Mouse (Mus musculus) intestine, embryonic 14.5 days (tissue): ENCODE measurements around the gene Ypel4. TPM values are rescaled to one million over a fixed set of nuclear protein-coding genes. Genes with fewer than 3 reads are reported as not detected.

Experiments used
- ATAC-seq: fragments of 200-750 bp; cut with Nextera tagmentation; replicated peaks from 2 replicates; pipeline ENCODE4 v1.8.0; 2017; ENCODE audit warnings: low read depth, moderate number of reproducible peaks, moderate TSS enrichment, moderate library complexity; ENCODE audit not compliant: low FRiP score, low TSS enrichment
- DNase-seq: peaks from one replicate; pipeline ENCODE4 v3.0.0-alpha.2; 2018; ENCODE audit warnings: low spot score
- H3K27ac ChIP-seq: fragments of 300-500 bp; sonication (generic); 2 replicates; pipeline ENCODE4 v1.5.1; 2014; ENCODE audit warnings: low read depth, mild to moderate bottlenecking, control low read depth
- H3K27me3 ChIP-seq: fragments of 300-500 bp; sonication (generic); replicated peaks from 2 replicates; pipeline ENCODE4 v1.6.1; 2014; ENCODE audit warnings: low read length, control low read depth; ENCODE audit not compliant: control insufficient read depth, insufficient read depth
- H3K36me3 ChIP-seq: fragments of 300-500 bp; sonication (generic); 2 replicates; pipeline ENCODE4 v1.6.1; 2014; ENCODE audit warnings: low read length, control low read depth; ENCODE audit not compliant: control insufficient read depth, insufficient read depth
- H3K4me1 ChIP-seq: fragments of 300-500 bp; sonication (generic); replicated peaks from 2 replicates; pipeline ENCODE4 v1.6.1; 2014; ENCODE audit warnings: low read length, control low read depth, mixed read lengths; ENCODE audit not compliant: control insufficient read depth, insufficient read depth
- H3K4me2 ChIP-seq: fragments of 300-500 bp; sonication (generic); 2 replicates; pipeline ENCODE4 v1.6.1; 2014; ENCODE audit warnings: low read length
- H3K4me3 ChIP-seq: fragments of 300-500 bp; sonication (generic); 2 replicates; pipeline ENCODE4 v1.5.1; 2014; ENCODE audit warnings: low read depth, low read length, control low read depth, mixed read lengths
- H3K9ac ChIP-seq: fragments of 300-500 bp; sonication (generic); 2 replicates; pipeline ENCODE4 v1.6.1; 2014; ENCODE audit warnings: mild to moderate bottlenecking, low read length
- H3K9me3 ChIP-seq: fragments of 300-500 bp; sonication (generic); 2 replicates; pipeline ENCODE4 v1.6.1; 2016; ENCODE audit warnings: low read length, control low read depth; ENCODE audit not compliant: control insufficient read depth
- WGBS: fragments of 180-500 bp; shearing (Covaris S2); extraction: QIAGEN DNeasy Blood & Tissue Kit; methylation state at CpG from one replicate; pipeline ENCODE4 v1.1.7; 2014; 5-methylcytosine and 5-hydroxymethylcytosine counted together
- polyA plus RNA-seq: library from polyadenylated mRNA; unstranded; fragments of >200 nt; fragmentation: Nextera tagmentation; extraction: Ambion mirVana; gene quantifications from 2 replicates; pipeline ENCODE4 v1.2.1, GENCODE M21; 2014

Gene Ypel4
- polyA plus RNA-seq, 1 experiment from 2014 or later: 6.9 TPM

DNA sequence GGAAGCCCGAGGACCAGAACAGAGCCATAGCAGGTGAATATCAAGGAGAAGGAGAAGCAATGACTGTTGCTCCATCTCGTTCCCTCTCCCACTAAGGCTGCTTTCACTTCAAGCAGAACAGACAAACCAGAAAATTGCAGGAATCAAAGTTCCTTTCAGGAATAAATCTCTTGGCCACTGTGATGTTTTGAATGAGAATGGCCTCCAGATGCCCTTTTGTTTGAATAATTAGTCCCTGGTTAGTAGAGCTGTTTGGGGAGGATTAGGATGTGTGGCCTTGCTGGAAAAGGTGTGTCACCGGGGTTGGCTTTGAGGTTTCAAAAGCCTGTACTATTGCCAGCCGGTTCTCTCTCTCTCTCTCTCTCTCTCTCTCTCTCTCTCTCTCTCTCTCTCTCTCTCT lies 28.4 kb downstream of the Ypel4 start:
- no peak overlapping the region for H3K4me3 ChIP-seq
- 0 out of 2 replicates have a peak, but pooled peaks cover 10% of the 10 kb centered on the region for H3K36me3 ChIP-seq
- ATAC-seq: no peak
- no peaks in the 10 kb centered on the region for H3K4me1 ChIP-seq
- no peak overlapping the region for H3K27ac ChIP-seq
- H3K9me3 ChIP-seq: no peaks in the 10 kb centered on the region
- no peak overlapping the region for H3K4me2 ChIP-seq
- H3K27me3 ChIP-seq: no peaks in the 10 kb centered on the region
- H3K9ac ChIP-seq: no peak overlapping the region
- 62% methylated on average over 4 of the region's 4 CpGs for WGBS
- DNase-seq: no peak

- Histone ChIP-seq H3K36me3 (0 out of 2 replicates have a peak, but pooled peaks cover 10% of the 10 kb centered on the region), H3K9ac (no peak overlapping the region), H3K4me2 (no peak overlapping the region), H3K27ac (no peak overlapping the region), H3K27me3 (no peaks in the 10 kb centered on the region), H3K4me1 (no peaks in the 10 kb centered on the region), H3K9me3 (no peaks in the 10 kb centered on the region), H3K4me3 (no peak overlapping the region)
- DNase-seq (no peak), ATAC-seq (no peak)
- 83% methylated on average over 1 of the region's 1 CpGs for WGBS
Observed at GRCm38 (mm10) chr2:84762818-84763217, 29.0 kb downstream of the Ypel4 start.

DNA sequence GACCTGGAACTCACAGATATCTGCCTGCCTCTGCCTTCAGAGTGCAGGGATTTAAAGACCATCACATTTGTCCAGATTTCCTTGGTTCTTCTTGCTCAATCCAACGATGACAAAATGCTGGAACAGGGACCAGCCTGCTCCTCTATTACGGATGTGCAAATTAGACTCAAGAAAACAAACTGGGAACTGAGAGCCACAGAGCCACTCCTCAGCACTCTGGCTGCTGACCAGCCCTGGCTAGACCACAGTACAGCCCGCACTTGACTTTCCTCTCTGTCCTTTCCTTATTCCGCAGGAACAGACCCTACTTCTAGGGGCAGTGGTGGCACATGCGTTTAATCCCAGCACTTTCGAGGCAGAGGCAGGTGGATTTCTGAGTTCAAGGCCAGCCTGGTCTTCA lies 36.6 kb downstream of the Ypel4 start:
- Histone ChIP-seq H3K27me3 (no peaks in the 10 kb centered on the region), H3K9me3 (no peaks in the 10 kb centered on the region), H3K4me1 (peaks cover 13% of the 10 kb centered on the region), H3K27ac (no peak overlapping the region), H3K9ac (no peak overlapping the region), H3K4me3 (no peak overlapping the region), H3K36me3 (0 out of 2 replicates have a peak, but pooled peaks cover 13% of the 10 kb centered on the region), H3K4me2 (no peak overlapping the region)
- WGBS: 80% methylated on average over 6 of the region's 6 CpGs
- ATAC-seq: no peak
- DNase-seq: no peak

DNA sequence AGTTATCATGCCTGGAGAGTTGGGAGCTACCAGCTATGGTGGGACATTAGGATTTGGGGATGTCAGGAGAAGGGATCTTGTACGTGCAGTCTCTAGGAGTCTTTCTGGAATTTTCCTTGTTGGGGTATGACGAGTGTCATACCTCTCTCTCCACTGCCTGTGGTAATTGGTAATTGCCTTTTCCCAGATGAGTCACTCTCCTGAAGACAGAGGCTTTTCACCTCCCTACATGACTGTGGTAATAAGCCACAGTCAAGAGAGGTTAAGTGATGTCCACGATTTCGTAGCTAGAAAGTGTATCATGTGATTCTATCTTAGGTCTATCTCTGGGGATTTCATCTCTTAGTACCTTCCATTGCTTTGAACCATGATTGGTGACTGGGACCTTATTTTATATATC lies 38.6 kb downstream of the Ypel4 start:
- Histone ChIP-seq H3K4me2 (no peak overlapping the region), H3K4me1 (peaks cover 13% of the 10 kb centered on the region), H3K9me3 (no peaks in the 10 kb centered on the region), H3K27me3 (no peaks in the 10 kb centered on the region), H3K9ac (no peak overlapping the region), H3K4me3 (no peak overlapping the region), H3K27ac (no peak overlapping the region), H3K36me3 (0 out of 2 replicates have a peak, but pooled peaks cover 7% of the 10 kb centered on the region)
- ATAC-seq (no peak), DNase-seq (no peak)
- WGBS: 90% methylated on average over 4 of the region's 4 CpGs

DNA sequence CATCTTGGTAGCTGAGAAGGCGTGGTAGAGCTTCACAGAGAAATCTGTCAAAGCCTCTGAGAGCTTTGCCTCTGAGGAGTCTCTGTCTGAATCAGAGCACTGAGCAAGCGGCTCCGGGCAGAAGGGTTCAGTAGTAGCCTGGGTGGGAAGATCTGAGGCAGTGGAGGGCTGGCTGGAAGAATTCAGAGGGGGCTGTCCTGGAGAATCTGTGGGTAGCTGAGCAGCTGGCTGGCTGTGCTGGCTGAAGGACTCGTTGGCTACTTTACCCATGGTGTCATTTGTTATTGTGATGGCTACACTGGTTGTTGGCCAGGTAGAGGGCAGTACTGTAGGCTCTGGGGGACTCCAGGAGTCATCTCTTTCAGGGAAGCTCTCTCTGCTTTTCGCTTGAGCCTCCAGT lies 39.3 kb downstream of the Ypel4 start:
- H3K4me2 ChIP-seq: no peak overlapping the region
- WGBS: 75% methylated on average over 5 of the region's 5 CpGs
- DNase-seq (no peak), ATAC-seq (no peak)
- peaks cover 13% of the 10 kb centered on the region for H3K4me1 ChIP-seq
- no peak overlapping the region for H3K27ac ChIP-seq
- no peak overlapping the region for H3K4me3 ChIP-seq
- 0 out of 2 replicates have a peak, but pooled peaks cover 7% of the 10 kb centered on the region for H3K36me3 ChIP-seq
- H3K9me3 ChIP-seq: no peaks in the 10 kb centered on the region
- H3K9ac ChIP-seq: no peak overlapping the region
- H3K27me3 ChIP-seq: no peaks in the 10 kb centered on the region

- Histone ChIP-seq H3K9ac (peak overlapping the region; percentile 35), H3K4me3 (peak overlapping the region; percentile 28), H3K4me1 (peaks cover 13% of the 10 kb centered on the region), H3K27me3 (no peaks in the 10 kb centered on the region), H3K27ac (peak overlapping the region; percentile 73), H3K36me3 (no peaks in the 10 kb centered on the region), H3K9me3 (no peaks in the 10 kb centered on the region), H3K4me2 (peak overlapping the region; percentile 58)
- ATAC-seq: peak; percentile 90
- peak; percentile 74 for DNase-seq
- WGBS: 3% methylated on average over 15 of the region's 15 CpGs
Observed at GRCm38 (mm10) chr2:84774751-84775150, 40.9 kb downstream of the Ypel4 start.

GRCm38 (mm10) chr2:84775241-84775640 lies 41.4 kb downstream of the Ypel4 start, which contains the start of gene Serping1:
TSS of gene Serping1 (minus strand) at chr2:84775444.
- no peaks in the 10 kb centered on the region for H3K36me3 ChIP-seq
- peak within 1 kb of the TSS; percentile 35 for H3K9ac ChIP-seq
- no peaks in the 10 kb centered on the region for H3K27me3 ChIP-seq
- WGBS: 40% methylated on average over 9 of the region's 9 CpGs
- peaks cover 13% of the 10 kb centered on the region for H3K4me1 ChIP-seq
- H3K27ac ChIP-seq: peak within 1 kb of the TSS; percentile 73
- H3K9me3 ChIP-seq: no peaks in the 10 kb centered on the region
- peak within 1 kb of the TSS; percentile 58 for H3K4me2 ChIP-seq
- DNase-seq (no peak), ATAC-seq (peak; percentile 53; the same call in 1 of the 2 replicates)
- H3K4me3 ChIP-seq: peak within 1 kb of the TSS; percentile 28

DNA sequence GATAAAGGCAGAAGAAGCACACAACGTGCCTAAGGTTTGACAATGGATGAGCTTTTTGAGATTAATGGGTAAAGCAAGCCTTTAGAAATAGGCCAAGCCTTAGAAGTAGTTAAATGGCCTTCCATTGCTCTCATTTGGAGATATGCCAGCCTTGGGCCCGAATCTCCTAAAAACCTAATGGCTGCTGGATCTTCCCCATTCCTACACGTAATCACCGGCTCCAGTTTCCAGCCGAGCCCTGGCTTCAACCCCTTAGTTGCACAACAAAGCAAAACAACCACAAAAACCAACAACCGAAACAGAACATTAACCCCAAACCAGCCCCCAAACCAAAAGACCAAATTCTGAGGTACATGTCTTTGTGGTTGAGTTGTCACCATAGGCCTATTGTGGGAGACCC lies 41.8 kb downstream of the Ypel4 start:
- Histone ChIP-seq H3K4me1 (peaks cover 13% of the 10 kb centered on the region), H3K9me3 (no peaks in the 10 kb centered on the region), H3K9ac (no peak overlapping the region), H3K36me3 (no peaks in the 10 kb centered on the region), H3K4me3 (no peak overlapping the region), H3K27me3 (no peaks in the 10 kb centered on the region), H3K27ac (no peak overlapping the region), H3K4me2 (no peak overlapping the region)
- WGBS: 81% methylated on average over 6 of the region's 6 CpGs
- no peak for ATAC-seq
- DNase-seq: no peak

- 54% methylated on average over 3 of the region's 3 CpGs for WGBS
- no peak overlapping the region for H3K27ac ChIP-seq
- no peak overlapping the region for H3K4me2 ChIP-seq
- no peaks in the 10 kb centered on the region for H3K27me3 ChIP-seq
- no peak overlapping the region for H3K9ac ChIP-seq
- H3K4me1 ChIP-seq: peaks cover 13% of the 10 kb centered on the region
- DNase-seq (no peak), ATAC-seq (no peak)
- no peaks in the 10 kb centered on the region for H3K36me3 ChIP-seq
- no peaks in the 10 kb centered on the region for H3K9me3 ChIP-seq
- H3K4me3 ChIP-seq: no peak overlapping the region
Observed at GRCm38 (mm10) chr2:84777706-84778105, 43.8 kb downstream of the Ypel4 start.
